In genomic region chr9:105037847-105038246, GRCm38 (mm10) we compare ENCODE assay signal across 23 mouse cellular contexts. TPM values are rescaled to one million over a fixed set of nuclear protein-coding genes. Genes with fewer than 3 reads are reported as not detected.
DNase-seq lines count a peak whose midpoint lies in the region; ATAC-seq and TF ChIP-seq lines count a peak whose summit lies in the region.
"Had no signal": no experiment of that assay in that cellular context is flagged by ENCODE, and none has a peak within 500 bp of the region (broad histone marks: within the 10 kb centered on the region; RNA-seq: fewer than 3 reads in every experiment).

No protein-coding gene starts in this region.

- TF ChIP-seq RAD21 in CH12.LX (IDR thresholded peaks at IDR 0.05; ENCODE audit: low read depth, low read length) (no peak), MEL (IDR thresholded peaks at IDR 0.05; ENCODE audit: low read depth, low read length) (no peak)

- intact Hi-C loops in heart, postnatal 36 days (cut with DNase I): no loop called here

- H3K27me3 ChIP-seq in CH12.LX (replicated peaks) (peaks cover 46% of the 10 kb centered on the region), MEL (ENCODE audit: control insufficient read depth in 1 of 2, insufficient read depth in 2 of 2, low read length in 2 of 2) (no peaks in the 10 kb centered on the region)

- DNase-seq in heart, adult 11 months: peak; percentile 40
- no peak for DNase-seq in heart, postnatal 36 days
- DNase-seq in CH12.LX (ENCODE audit: extremely low read depth) (no peak), MEL (ENCODE audit: low read depth, low spot score) (peak; percentile 55)
- no peak for DNase-seq in spleen, postnatal 36 days (ENCODE audit: low spot score in 2 of 2)
- DNase-seq: adrenal gland, adult 2 months; adrenal gland, adult 8-10 months; adrenal gland, postnatal 10 days; adrenal gland, postnatal 14 days; adrenal gland, postnatal 25 days; adrenal gland, postnatal 36 days; B cell, adult 2 months; cerebellum, adult 11 months; cerebellum, adult 11-12 months; cerebellum, adult 18-20 months; cerebellum, adult 2 months; cerebellum, adult 8-10 months; cerebellum, adult 9-10 months had no signal

- dilution Hi-C loops in CH12.LX (cut with MboI; ENCODE audit: extremely low pct_ligation_motif_present, extremely low pct_unique_long_range_greater_than_20kb, low sequenced_read_pairs): no loop called here

- H3K27ac ChIP-seq in CH12.LX (ENCODE audit: insufficient read depth, low read depth) (no peak overlapping the region), MEL (ENCODE audit: control insufficient read depth, low read depth, low read length) (no peak overlapping the region)

- no peak overlapping the region for H3K4me2 ChIP-seq in CH12.LX (ENCODE audit: insufficient read depth, low read depth, poor library complexity, severe bottlenecking)

- TF ChIP-seq EP300 in CH12.LX (IDR thresholded peaks at IDR 0.05; ENCODE audit: low read length) (no peak), MEL (IDR thresholded peaks at IDR 0.05; ENCODE audit: low read depth in 1 of 2, low read length in 2 of 2) (peak; percentile 36 to 65; a peak in 3 of 4 replicates)

- ATAC-seq in cerebellum, adult (ENCODE audit: insufficient number of reproducible peaks, low FRiP score, low TSS enrichment): no peak
- ATAC-seq: activated CD4-positive, CD25-positive, alpha-beta regulatory T cell, adult 4 months; CD4-positive, CD25-positive, alpha-beta regulatory T cell, adult 4 months; Patski had no signal

- TF ChIP-seq POLR2A in CH12.LX (IDR thresholded peaks at IDR 0.05; ENCODE audit: low read depth, low read length): no peak
- TF ChIP-seq POLR2A in MEL (IDR thresholded peaks at IDR 0.05; ENCODE audit: control insufficient read depth in 1 of 2, insufficient read depth in 1 of 2, low read depth in 1 of 2, low read length in 2 of 2, poor library complexity in 1 of 2): no peak

- no peak overlapping the region for H3K4me3 ChIP-seq in CH12.LX (replicated peaks in 1 of 3; ENCODE audit: low read depth in 2 of 3, low read length in 2 of 3, poor library complexity in 1 of 3)
- H3K4me3 ChIP-seq in MEL (ENCODE audit: control insufficient read depth in 1 of 2, insufficient read depth in 1 of 2, low read depth in 2 of 2, low read length in 2 of 2): peak overlapping the region in 1 of 2 experiments; percentile 15; a peak in 1 of 4 replicates

- no peak for TF ChIP-seq CTCF in CH12.LX (conservative IDR thresholded peaks at IDR 0.05 in 1 of 2, IDR thresholded peaks at IDR 0.05 in 1 of 2; ENCODE audit: low read depth in 2 of 2, low read length in 2 of 2)
- no peak for TF ChIP-seq CTCF in MEL (IDR thresholded peaks at IDR 0.05 in 2 of 3, conservative IDR thresholded peaks at IDR 0.05 in 1 of 3; ENCODE audit: control insufficient read depth in 1 of 3, insufficient read depth in 1 of 3, low read depth in 2 of 3, low read length in 3 of 3, poor library complexity in 1 of 3, severe bottlenecking in 1 of 3)

- H3K36me3 ChIP-seq in CH12.LX (replicated peaks in 1 of 2; ENCODE audit: control insufficient read depth in 1 of 2, insufficient read depth in 1 of 2, low read length in 1 of 2) (no peaks in the 10 kb centered on the region), MEL (ENCODE audit: control insufficient read depth in 1 of 2, insufficient read depth in 2 of 2, low read length in 2 of 2) (no peaks in the 10 kb centered on the region)
- H3K36me3 ChIP-seq: G1E had no signal

- H3K4me1 ChIP-seq in CH12.LX (ENCODE audit: control insufficient read depth in 1 of 2, insufficient read depth in 2 of 2): no peaks in the 10 kb centered on the region
- H3K4me1 ChIP-seq in MEL (ENCODE audit: control insufficient read depth in 1 of 2, insufficient read depth in 2 of 2, low read length in 2 of 2): peaks cover 0 to 13% of the 10 kb centered on the region in 2 experiments; a peak in 3 of 4 replicates

- in situ Hi-C loops in CH12.LX (cut with MboI; ENCODE audit: low pct_ligation_motif_present, low pct_unique_long_range_greater_than_20kb, low sequenced_read_pairs): no loop called here

- no peaks in the 10 kb centered on the region for H3K9me3 ChIP-seq in CH12.LX (replicated peaks; ENCODE audit: low read length)
- H3K9me3 ChIP-seq in MEL (replicated peaks; ENCODE audit: insufficient read depth, low read length): no peaks in the 10 kb centered on the region
- H3K9me3 ChIP-seq: G1E had no signal

- H3K9ac ChIP-seq in CH12.LX (ENCODE audit: insufficient read depth, low read depth): no peak overlapping the region
- no peak overlapping the region for H3K9ac ChIP-seq in MEL (ENCODE audit: control insufficient read depth, low read depth, low read length, poor library complexity, severe bottlenecking)

- H3K79me2 ChIP-seq in CH12.LX (replicated peaks; ENCODE audit: control insufficient read depth, extremely low read depth, insufficient read depth, poor library complexity, severe bottlenecking) (no peaks in the 10 kb centered on the region), MEL (ENCODE audit: control insufficient read depth, insufficient read depth, low read length, poor library complexity) (no peaks in the 10 kb centered on the region)

TF ChIP-seq in CH12.LX, 34 proteins besides CTCF, POLR2A, EP300 and RAD21:
- TF ChIP-seq BHLHE40 (IDR thresholded peaks at IDR 0.05; ENCODE audit: low read depth, low read length) (peak; percentile 34; the same call in 1 of the 2 replicates), PAX5 (IDR thresholded peaks at IDR 0.05; ENCODE audit: low read length) (no peak)

TF ChIP-seq in MEL, 35 proteins besides CTCF, POLR2A, EP300 and RAD21:
- TF ChIP-seq NRF1 (IDR thresholded peaks at IDR 0.05; ENCODE audit: insufficient read depth, low read depth, low read length, poor library complexity, severe bottlenecking) (no peak), TAL1 (IDR thresholded peaks at IDR 0.05; ENCODE audit: low read length) (no peak), MYC (IDR thresholded peaks at IDR 0.05; ENCODE audit: low read depth, low read length) (peak; percentile 62; the same call in 1 of the 2 replicates), ZC3H11A (IDR thresholded peaks at IDR 0.05; ENCODE audit: low read depth, low read length) (no peak), SMC3 (IDR thresholded peaks at IDR 0.05; ENCODE audit: low read depth, low read length) (no peak), MXI1 (IDR thresholded peaks at IDR 0.05; ENCODE audit: low read depth, low read length) (peak; percentile 88), ZMIZ1 (IDR thresholded peaks at IDR 0.05; ENCODE audit: low read depth, low read length) (no peak), KAT2A (conservative IDR thresholded peaks at IDR 0.05; ENCODE audit: low read depth, low read length) (no peak), POLR2AphosphoS2 (IDR thresholded peaks at IDR 0.05; ENCODE audit: low read length) (no peak), MYB (IDR thresholded peaks at IDR 0.05; ENCODE audit: low read depth, low read length) (peak; percentile 81), HCFC1 (IDR thresholded peaks at IDR 0.05; ENCODE audit: low read depth, low read length) (no peak), NELFE (IDR thresholded peaks at IDR 0.05; ENCODE audit: low read depth, low read length) (0 out of 2 replicates have a peak, but pooled peaks have one; percentile 20), BHLHE40 (IDR thresholded peaks at IDR 0.05; ENCODE audit: borderline replicate concordance, low read depth, low read length) (peak; percentile 85), POLR2AphosphoS5 (IDR thresholded peaks at IDR 0.05; ENCODE audit: borderline replicate concordance, low read depth, low read length) (no peak), MAX (IDR thresholded peaks at IDR 0.05; ENCODE audit: low read length) (peak; percentile 89), RCOR1 (IDR thresholded peaks at IDR 0.05; ENCODE audit: low read depth, low read length) (no peak), TBP (IDR thresholded peaks at IDR 0.05; ENCODE audit: low read depth, low read length) (no peak), MEF2A (IDR thresholded peaks at IDR 0.05; ENCODE audit: extremely low read depth, insufficient replicate concordance, low read depth, low read length, poor library complexity, severe bottlenecking) (no peak), GABPA (IDR thresholded peaks at IDR 0.05; ENCODE audit: low read depth, low read length) (no peak), ETS1 (IDR thresholded peaks at IDR 0.05; ENCODE audit: low read depth, low read length) (peak; percentile 82), MAZ (IDR thresholded peaks at IDR 0.05; ENCODE audit: low read depth, low read length) (no peak), ELF1 (IDR thresholded peaks at IDR 0.05; ENCODE audit: low read depth, low read length) (no peak), USF1 (IDR thresholded peaks at IDR 0.05; ENCODE audit: low read depth, low read length) (peak; percentile 91), CHD1 (IDR thresholded peaks at IDR 0.05; ENCODE audit: low read depth, low read length) (no peak), E2F4 (IDR thresholded peaks at IDR 0.05; ENCODE audit: borderline replicate concordance, low read depth, low read length) (no peak), ZKSCAN1 (IDR thresholded peaks at IDR 0.05; ENCODE audit: low read depth, low read length) (no peak), USF2 (IDR thresholded peaks at IDR 0.05; ENCODE audit: borderline replicate concordance in 1 of 2, insufficient read depth in 1 of 2, low read depth in 1 of 2, low read length in 2 of 2) (peak in 1 of 2 experiments; percentile 63; a peak in 1 of 4 replicates), JUND (IDR thresholded peaks at IDR 0.05; ENCODE audit: low read depth, low read length) (no peak), GATA1 (IDR thresholded peaks at IDR 0.05; ENCODE audit: low read depth, low read length) (no peak), MAFK (IDR thresholded peaks at IDR 0.05; ENCODE audit: borderline replicate concordance, low read depth, low read length) (no peak), CHD2 (IDR thresholded peaks at IDR 0.05; ENCODE audit: low read length) (no peak), TCF12 (IDR thresholded peaks at IDR 0.05; ENCODE audit: low read depth, low read length) (peak; percentile 39; the same call in 1 of the 2 replicates), ZNF384 (IDR thresholded peaks at IDR 0.05; ENCODE audit: low read depth, low read length) (no peak), SIN3A (IDR thresholded peaks at IDR 0.05; ENCODE audit: low read length) (peak; percentile 72), UBTF (IDR thresholded peaks at IDR 0.05; ENCODE audit: borderline replicate concordance, insufficient read depth, low read depth, low read length) (no peak)

RNA-seq across cellular contexts. Expression of gene Mrpl3, which starts 15.2 kb away (rescaled TPM):
- total RNA-seq in heart, postnatal 36 days (2021): 100 to 1,000 TPM; 176 to 187 TPM
- 106 and 126 TPM in 2 replicates for total RNA-seq in CH12.LX (2012; rRNA removed)
- total RNA-seq in CH12.LX (2014; rRNA removed): 224 and 236 TPM in 2 replicates
- 185 and 186 TPM in 2 replicates for polyA plus RNA-seq in CH12.LX (2012; ENCODE audit: insufficient read length, low read depth)
- 187 and 209 TPM in 2 replicates for total RNA-seq in MEL (2012; rRNA removed)
- 100 to 1,000 TPM in 1 of 2 experiments, not detected in 1; 177 TPM for polyA plus RNA-seq in MEL (2012; ENCODE audit: insufficient read depth in 1 of 2, insufficient read length in 2 of 2, low read depth in 1 of 2, low replicate concordance in 2 of 2, missing spikeins in 1 of 2)

Comparison
In these comparisons a context has a peak if more than half of its experiments do, and no peak if none do; other contexts are left out.
1. DNase-seq: peak in heart, adult 11 months (single experiment) and MEL (single experiment); none in heart, postnatal 36 days (0 of 2), CH12.LX (single experiment) and spleen, postnatal 36 days (0 of 2).